Mouse (Mus musculus) left cerebral cortex, postnatal 4 days (tissue): Measurements from ENCODE around the gene Aacs. TPM values are rescaled to one million over a fixed set of nuclear protein-coding genes. Genes with fewer than 3 reads are reported as not detected.
"Not testable (repeated sequence)": the region's sequence is repeated elsewhere in the genome, so short reads cannot be mapped to it uniquely, and the experiment has no call there.

ENCODE experiments used
- DNase-seq: peaks from one replicate; pipeline ENCODE4 v3.0.0-alpha.2; 2022
- intact Hi-C: fragments of 180-260 bp; cut with DNase I; formaldehyde crosslinking; loops from one replicate; pipeline ENCODE4 v1.15.1; 2025
- total RNA-seq, 2 experiments: library from RNA; stranded (reverse); gene quantifications; 2 replicates each; pipeline ENCODE4 v1.2.3; 2021

Gene Aacs
- total RNA-seq, 2 experiments from 2014 or later = 112 to 116 TPM

DNA sequence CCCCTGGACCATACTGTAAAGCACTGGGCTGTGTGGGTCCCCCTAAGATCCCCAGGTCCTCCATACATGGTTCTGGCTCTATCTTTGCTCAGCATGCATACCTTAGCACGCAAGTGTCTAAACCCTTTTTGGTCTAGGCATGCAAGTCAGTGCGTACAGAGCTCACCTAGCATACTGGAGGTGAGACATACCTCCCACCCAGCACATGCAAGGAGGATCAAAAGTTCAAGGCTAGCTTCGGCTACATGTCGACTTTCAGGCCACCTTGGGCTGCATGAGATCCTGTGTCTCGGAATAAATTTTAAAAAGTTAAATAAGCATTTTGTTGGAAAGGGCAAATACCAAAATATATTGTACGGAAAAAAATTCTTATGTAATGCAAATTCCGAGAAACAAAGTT, 10.4 kb upstream of the Aacs start:
- intact Hi-C loops = no loop called here
- no peak for DNase-seq

DNA sequence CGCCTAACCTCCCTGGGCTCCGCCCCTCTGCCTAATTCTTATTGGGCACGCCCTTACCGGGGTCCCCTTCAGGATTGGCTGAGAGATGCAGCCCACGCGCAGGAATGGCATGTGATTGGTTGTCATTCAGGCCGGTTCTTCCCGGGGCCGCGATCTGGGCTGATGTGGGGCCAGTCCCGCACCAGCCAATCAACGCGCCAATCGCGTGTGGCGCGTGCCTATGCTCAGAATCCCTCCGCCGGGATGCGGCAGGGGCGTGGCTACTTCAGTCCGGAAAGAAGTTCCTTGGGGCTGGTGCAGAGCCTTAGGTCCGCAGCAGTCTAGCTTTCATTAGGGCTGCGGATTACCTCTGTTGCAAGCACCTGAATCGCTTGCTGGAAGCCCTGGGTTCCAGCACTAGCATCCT, 9.9 kb upstream of the Aacs start:
- intact Hi-C loops = no loop called here
- DNase-seq = peak; percentile 98

- DNase-seq = no peak
- intact Hi-C loops = no loop called here
Measured at GRCm38 (mm10) chr5:125466483-125466882, 9.1 kb upstream of the Aacs start.

DNA sequence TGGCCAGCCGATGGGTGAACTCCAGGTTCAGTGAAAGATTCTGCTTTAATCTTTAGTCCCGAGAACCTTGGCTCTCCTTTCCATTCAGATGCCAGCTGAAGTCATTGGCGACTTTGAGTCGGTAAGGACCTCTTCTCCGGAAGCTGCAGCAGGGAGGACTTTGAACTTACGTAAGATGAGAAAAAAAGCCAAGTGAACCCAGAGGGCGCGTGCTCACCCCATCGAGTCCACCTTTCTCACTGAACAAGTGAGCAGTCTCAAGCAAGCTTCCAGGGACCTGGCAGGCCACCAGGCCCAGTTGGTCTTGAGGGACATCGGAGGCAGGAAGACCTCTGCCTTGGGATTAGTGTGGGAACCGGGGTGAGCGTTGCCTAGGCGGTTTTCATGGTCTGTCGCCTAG, 8.4 kb upstream of the Aacs start:
- intact Hi-C loops = no loop called here
- no peak for DNase-seq

DNA sequence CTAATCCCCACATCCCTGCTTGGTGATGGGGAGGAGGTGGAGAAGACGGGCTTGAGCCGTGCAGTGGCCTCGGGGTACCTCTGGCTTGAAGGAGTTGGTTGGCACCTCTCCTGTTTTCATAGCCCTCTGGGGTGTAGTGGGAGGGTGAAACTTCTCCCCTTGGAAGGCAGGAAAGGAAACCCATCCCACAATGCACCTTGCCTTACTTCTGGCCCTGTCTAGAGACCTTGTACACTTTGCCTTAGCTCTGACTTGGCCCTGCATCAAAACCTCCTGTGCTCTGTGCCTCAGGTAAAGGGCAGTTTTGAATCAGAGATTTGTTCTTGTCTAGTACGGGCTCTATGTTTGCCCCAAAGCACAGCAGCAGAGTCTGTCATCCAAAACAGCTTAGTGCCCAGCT, 4.9 kb upstream of the Aacs start:
- intact Hi-C loops = no loop called here
- DNase-seq = no peak

- no peak for DNase-seq
- intact Hi-C loops = no loop called here
Measured at GRCm38 (mm10) chr5:125472796-125473475, 2.7 kb upstream of the Aacs start.

DNA sequence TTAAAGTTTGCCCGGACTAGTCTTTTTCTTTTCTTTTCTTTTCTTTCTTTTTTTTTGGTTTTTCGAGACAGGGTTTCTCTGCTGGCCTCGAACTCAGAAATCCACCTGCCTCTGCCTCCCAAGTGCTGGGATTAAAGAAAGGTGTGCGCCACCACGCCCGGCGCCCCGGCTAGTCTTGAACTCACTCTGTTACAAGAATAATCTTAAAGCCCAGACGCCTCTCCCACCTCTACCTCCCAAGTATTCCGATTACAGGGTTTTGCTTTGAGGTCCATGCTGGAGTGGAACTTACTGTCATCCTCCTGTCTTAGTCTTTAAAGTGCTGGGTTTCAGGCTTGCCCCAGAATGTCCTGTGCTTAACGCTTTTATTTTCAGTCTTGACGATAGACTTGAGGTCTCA, 584 bp upstream of the Aacs start:
- intact Hi-C loops = no loop called here
- DNase-seq = no peak

- DNase-seq = peak; percentile 70
- intact Hi-C loops = no loop called here
Measured at GRCm38 (mm10) chr5:125476286-125476625, 642 bp downstream of the Aacs start.

- peak; percentile 28 for DNase-seq
- intact Hi-C loops = no loop called here
Measured at GRCm38 (mm10) chr5:125476799-125477198, 1.2 kb downstream of the Aacs start.

- DNase-seq = no peak
- intact Hi-C loops = no loop called here
Measured at GRCm38 (mm10) chr5:125477533-125477932, 1.9 kb downstream of the Aacs start.

GRCm38 (mm10) chr5:125478037-125478436, 2.4 kb downstream of the Aacs start:
- intact Hi-C loops = no loop called here
- DNase-seq = no peak

DNA sequence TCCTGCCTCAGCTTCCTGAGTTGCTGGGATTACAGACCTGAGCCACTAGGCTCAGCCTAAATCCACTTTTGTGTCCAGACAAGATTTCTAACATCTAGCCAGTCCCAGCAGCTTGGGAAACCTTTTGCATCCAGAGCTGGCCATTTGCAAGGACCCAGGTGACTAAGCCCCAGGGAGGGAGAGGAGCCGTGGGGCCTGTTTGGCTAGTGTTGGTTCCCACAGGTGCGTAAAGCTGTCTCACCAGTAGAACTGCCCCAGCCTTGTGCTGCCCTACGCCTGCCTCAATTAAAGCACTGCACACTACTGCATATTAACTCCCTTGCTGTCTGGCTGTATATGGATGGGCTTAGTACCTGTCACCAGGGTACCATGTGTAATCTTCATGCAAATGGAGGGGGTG, 3.8 kb downstream of the Aacs start:
- intact Hi-C loops = no loop called here
- no peak for DNase-seq

DNA sequence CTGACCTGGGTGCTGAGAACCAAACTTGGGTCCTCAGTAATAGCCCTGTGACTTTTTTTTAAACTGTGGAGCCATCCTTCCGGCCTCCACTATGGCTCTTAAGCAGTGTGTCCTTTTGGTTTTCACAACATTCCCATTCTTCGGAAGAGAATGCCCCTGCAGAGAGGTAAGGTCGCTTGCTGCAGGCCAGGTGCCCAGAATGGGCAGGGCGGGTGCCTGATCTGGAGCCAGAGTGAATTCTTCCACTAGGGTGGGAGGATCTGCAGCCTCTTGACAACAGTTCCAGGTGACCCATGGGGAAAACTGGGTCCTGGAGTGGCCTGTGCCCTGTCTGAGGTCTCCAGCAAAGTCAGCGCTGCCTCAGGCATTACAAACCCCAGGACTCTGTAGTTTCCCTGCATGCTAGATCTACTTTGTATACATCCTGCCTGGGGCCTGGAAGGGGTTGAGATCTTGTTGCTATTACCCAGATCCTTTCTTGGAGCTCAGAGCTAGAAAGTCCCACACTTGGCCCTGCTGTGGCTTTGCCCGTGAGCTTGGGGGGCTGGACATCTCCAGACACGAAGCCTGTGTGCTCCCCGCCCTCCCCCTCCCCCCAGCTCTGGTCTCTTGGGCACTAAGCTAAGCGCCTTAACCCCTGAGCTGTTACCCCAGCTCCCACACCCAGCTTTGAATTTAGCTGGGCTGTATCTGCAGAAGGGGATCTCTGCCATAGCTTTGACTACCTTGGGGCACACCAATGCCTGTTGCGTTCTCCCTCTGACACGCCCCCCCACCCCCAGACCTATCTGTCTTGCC, 5.0 kb downstream of the Aacs start:
- intact Hi-C loops = no loop called here
- no peak for DNase-seq

GRCm38 (mm10) chr5:125482474-125482873, 6.9 kb downstream of the Aacs start:
- DNase-seq = no peak
- intact Hi-C loops = no loop called here

- DNase-seq = no peak
- intact Hi-C loops = no loop called here
Measured at GRCm38 (mm10) chr5:125483712-125484611, 8.3 kb downstream of the Aacs start.

- intact Hi-C loops = no loop called here
- DNase-seq = no peak
Measured at GRCm38 (mm10) chr5:125485031-125485778, 9.6 kb downstream of the Aacs start.

DNA sequence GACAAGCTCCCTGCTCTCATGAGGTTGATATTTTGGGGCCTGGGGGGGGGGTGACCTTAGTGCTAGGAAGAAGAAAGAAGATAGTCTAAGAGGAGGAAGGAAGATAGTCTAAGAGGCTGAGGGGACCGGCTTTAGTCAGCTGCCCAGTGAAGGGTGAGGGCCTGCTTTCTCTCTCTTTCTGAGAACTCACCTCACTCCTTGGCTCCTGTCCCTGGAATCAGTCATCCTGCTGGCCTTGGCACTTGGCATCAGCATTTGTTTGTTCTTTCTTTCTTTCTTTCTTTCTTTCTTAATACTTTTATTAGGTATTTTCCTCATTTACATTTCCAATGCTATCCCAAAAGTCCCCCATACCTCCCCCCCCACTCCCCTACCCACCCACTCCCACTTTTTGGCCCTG, 10.5 kb downstream of the Aacs start:
- intact Hi-C loops = no loop called here

DNA sequence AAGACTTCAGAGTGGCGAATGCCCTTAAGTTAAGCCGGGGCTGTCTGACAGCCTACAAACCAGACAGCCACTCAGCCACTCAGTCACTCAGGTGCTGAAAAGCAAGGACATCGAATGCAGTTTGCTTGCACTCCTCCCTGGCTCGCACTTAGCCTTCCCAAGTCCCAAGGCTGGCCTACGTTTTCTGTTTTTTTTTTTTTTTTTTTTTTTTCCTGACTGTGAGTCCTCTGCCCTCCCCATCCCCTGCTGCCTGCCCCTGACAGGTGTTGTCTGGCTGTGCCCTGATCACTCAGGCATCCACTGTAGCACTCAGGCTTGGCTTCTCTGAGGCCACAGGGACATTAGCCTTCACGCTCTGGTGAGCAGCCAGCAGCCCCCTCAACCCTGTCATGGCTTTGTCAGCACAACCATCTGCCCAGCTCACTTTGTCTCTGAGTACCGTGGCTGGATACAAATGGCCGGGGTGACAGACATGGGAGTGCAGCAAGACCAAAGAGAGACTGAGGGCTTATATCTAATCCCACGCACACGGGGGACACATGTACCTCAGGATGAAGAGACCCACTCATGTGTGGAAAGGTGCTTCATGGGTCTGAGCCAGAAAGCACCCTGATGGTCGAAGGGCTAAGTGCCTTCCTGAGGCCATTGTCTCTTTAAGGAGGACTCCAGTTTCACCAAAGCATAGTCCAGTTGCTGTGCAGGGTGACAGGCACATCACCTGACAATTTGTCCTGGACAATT, 11.9 kb downstream of the Aacs start:
- intact Hi-C loops = no loop called here
- peak; percentile 97 for DNase-seq

More for the DNA sequence above, 10.5 kb downstream of the Aacs start:
- no peak for DNase-seq

GRCm38 (mm10) chr5:125488116-125488455, 12.5 kb downstream of the Aacs start:
- intact Hi-C loops = no loop called here
- peak; percentile 57 for DNase-seq

- DNase-seq, intact Hi-C loops: not testable (repeated sequence)
Measured at GRCm38 (mm10) chr5:125488953-125489352, 13.3 kb downstream of the Aacs start.
